Mouse (Mus musculus) limb, embryonic 11.5 days (tissue): ENCODE data around the gene Tubd1. TPM values are rescaled to one million over a fixed set of nuclear protein-coding genes. Genes with fewer than 3 reads are reported as not detected.

Experiments used
- ATAC-seq: fragments of 200-750 bp; cut with Nextera tagmentation; 2 replicates; pipeline ENCODE4 v1.8.0; 2017; ENCODE audit warnings: low read depth; ENCODE audit not compliant: insufficient number of reproducible peaks, low FRiP score, low TSS enrichment
- DNase-seq: peaks from one replicate; pipeline ENCODE4 v3.0.0-alpha.2; 2015; ENCODE audit warnings: low spot score
- H3K27ac ChIP-seq: fragments of 300-500 bp; sonication (generic); replicated peaks from 2 replicates; pipeline ENCODE4 v1.5.1; 2014; ENCODE audit warnings: low read depth, mild to moderate bottlenecking, low read length
- H3K27me3 ChIP-seq: fragments of 300-500 bp; sonication (generic); 2 replicates; pipeline ENCODE4 v1.6.1; 2014; ENCODE audit warnings: mild to moderate bottlenecking, low read length, mixed read lengths; ENCODE audit not compliant: control insufficient read depth, insufficient read depth
- H3K36me3 ChIP-seq: fragments of 300-500 bp; sonication (generic); 2 replicates; pipeline ENCODE4 v1.6.1; 2014; ENCODE audit warnings: mild to moderate bottlenecking, low read length, moderate library complexity, mixed read lengths; ENCODE audit not compliant: control insufficient read depth, insufficient read depth
- H3K4me1 ChIP-seq: fragments of 300-500 bp; sonication (generic); 2 replicates; pipeline ENCODE4 v1.6.1; 2014; ENCODE audit warnings: low read length, mixed read lengths; ENCODE audit not compliant: control insufficient read depth, insufficient read depth
- H3K4me2 ChIP-seq: fragments of 300-500 bp; sonication (generic); 2 replicates; pipeline ENCODE4 v1.6.1; 2014; ENCODE audit warnings: low read depth, mild to moderate bottlenecking, moderate library complexity; ENCODE audit not compliant: severe bottlenecking
- H3K4me3 ChIP-seq: fragments of 300-500 bp; sonication (generic); 2 replicates; pipeline ENCODE4 v1.5.1; 2014; ENCODE audit warnings: low read depth, low read length
- H3K9ac ChIP-seq: fragments of 300-500 bp; sonication (generic); 2 replicates; pipeline ENCODE4 v1.6.1; 2014; ENCODE audit warnings: mild to moderate bottlenecking, low read length
- H3K9me3 ChIP-seq: fragments of 300-500 bp; sonication (generic); 2 replicates; pipeline ENCODE4 v1.6.1; 2016; ENCODE audit warnings: low read length; ENCODE audit not compliant: control insufficient read depth
- WGBS: fragments of 180-500 bp; shearing (Covaris S2); extraction: QIAGEN DNeasy Blood & Tissue Kit; methylation state at CpG from one replicate; pipeline ENCODE4 v1.1.7; 2014; 5-methylcytosine and 5-hydroxymethylcytosine counted together
- polyA plus RNA-seq: library from polyadenylated mRNA; unstranded; fragments of >200 nt; fragmentation: Nextera tagmentation; extraction: Ambion mirVana; gene quantifications from 2 replicates; pipeline ENCODE4 v1.2.1, GENCODE M21; 2014

Gene Tubd1
- polyA plus RNA-seq, 1 experiment from 2014 or later: 10.7 TPM

GRCm38 (mm10) chr11:86604289-86604688, 59.5 kb downstream of the Tubd1 start:
- Histone ChIP-seq H3K4me2 (no peak overlapping the region), H3K4me3 (no peak overlapping the region), H3K4me1 (no peaks in the 10 kb centered on the region), H3K9me3 (no peaks in the 10 kb centered on the region), H3K27me3 (no peaks in the 10 kb centered on the region), H3K27ac (no peak overlapping the region), H3K36me3 (peaks cover 3% of the 10 kb centered on the region; the same call in 1 of the 2 replicates), H3K9ac (no peak overlapping the region)
- ATAC-seq (no peak), DNase-seq (no peak)
- 92% methylated on average over 3 of the region's 3 CpGs for WGBS

- Histone ChIP-seq H3K4me2 (no peak overlapping the region), H3K27ac (no peak overlapping the region), H3K27me3 (no peaks in the 10 kb centered on the region), H3K4me1 (no peaks in the 10 kb centered on the region), H3K9ac (no peak overlapping the region), H3K4me3 (no peak overlapping the region), H3K36me3 (peaks cover 3% of the 10 kb centered on the region; the same call in 1 of the 2 replicates), H3K9me3 (no peaks in the 10 kb centered on the region)
- no peak for DNase-seq
- 94% methylated on average over 5 of the region's 5 CpGs for WGBS
- no peak for ATAC-seq
Observed at GRCm38 (mm10) chr11:86604732-86605520, 60.1 kb downstream of the Tubd1 start.

GRCm38 (mm10) chr11:86606621-86607339, 62.0 kb downstream of the Tubd1 start:
- Histone ChIP-seq H3K9ac (no peak overlapping the region), H3K27me3 (no peaks in the 10 kb centered on the region), H3K4me1 (no peaks in the 10 kb centered on the region), H3K4me2 (no peak overlapping the region), H3K27ac (no peak overlapping the region), H3K9me3 (no peaks in the 10 kb centered on the region), H3K36me3 (peaks cover 3% of the 10 kb centered on the region; the same call in 1 of the 2 replicates), H3K4me3 (no peak overlapping the region)
- ATAC-seq: no peak
- 89% methylated on average over 2 of the region's 2 CpGs for WGBS
- DNase-seq: no peak

- H3K4me3 ChIP-seq: no peak overlapping the region
- H3K4me1 ChIP-seq: no peaks in the 10 kb centered on the region
- no peaks in the 10 kb centered on the region for H3K9me3 ChIP-seq
- no peaks in the 10 kb centered on the region for H3K27me3 ChIP-seq
- 91% methylated on average over 2 of the region's 2 CpGs for WGBS
- H3K4me2 ChIP-seq: no peak overlapping the region
- H3K36me3 ChIP-seq: peaks cover 3% of the 10 kb centered on the region; the same call in 1 of the 2 replicates
- no peak overlapping the region for H3K9ac ChIP-seq
- DNase-seq (no peak), ATAC-seq (no peak)
- no peak overlapping the region for H3K27ac ChIP-seq
Observed at GRCm38 (mm10) chr11:86607808-86608350, 63.1 kb downstream of the Tubd1 start.

GRCm38 (mm10) chr11:86610239-86610638, 65.4 kb downstream of the Tubd1 start:
- Histone ChIP-seq H3K9ac (no peak overlapping the region), H3K4me3 (no peak overlapping the region), H3K27me3 (no peaks in the 10 kb centered on the region), H3K4me2 (no peak overlapping the region), H3K36me3 (peaks cover 3% of the 10 kb centered on the region; the same call in 1 of the 2 replicates), H3K27ac (no peak overlapping the region), H3K4me1 (no peaks in the 10 kb centered on the region), H3K9me3 (no peaks in the 10 kb centered on the region)
- ATAC-seq: no peak
- WGBS: 92% methylated on average over 3 of the region's 3 CpGs
- no peak for DNase-seq

- no peak overlapping the region for H3K9ac ChIP-seq
- H3K36me3 ChIP-seq: 0 out of 2 replicates have a peak, but pooled peaks cover 3% of the 10 kb centered on the region
- H3K27me3 ChIP-seq: no peaks in the 10 kb centered on the region
- H3K4me3 ChIP-seq: no peak overlapping the region
- H3K4me2 ChIP-seq: no peak overlapping the region
- 97% methylated on average over 1 of the region's 1 CpGs for WGBS
- ATAC-seq (no peak), DNase-seq (no peak)
- H3K27ac ChIP-seq: no peak overlapping the region
- H3K9me3 ChIP-seq: no peaks in the 10 kb centered on the region
- no peaks in the 10 kb centered on the region for H3K4me1 ChIP-seq
Observed at GRCm38 (mm10) chr11:86611991-86612390, 67.2 kb downstream of the Tubd1 start.

- H3K36me3 ChIP-seq: 0 out of 2 replicates have a peak, but pooled peaks cover 3% of the 10 kb centered on the region
- H3K27ac ChIP-seq: no peak overlapping the region
- no peak overlapping the region for H3K9ac ChIP-seq
- ATAC-seq (no peak), DNase-seq (no peak)
- H3K4me3 ChIP-seq: no peak overlapping the region
- WGBS: 74% methylated on average over 2 of the region's 2 CpGs
- no peaks in the 10 kb centered on the region for H3K27me3 ChIP-seq
- no peaks in the 10 kb centered on the region for H3K9me3 ChIP-seq
- no peak overlapping the region for H3K4me2 ChIP-seq
- H3K4me1 ChIP-seq: no peaks in the 10 kb centered on the region
Observed at GRCm38 (mm10) chr11:86614056-86614530, 69.3 kb downstream of the Tubd1 start.

GRCm38 (mm10) chr11:86614607-86615006, 69.8 kb downstream of the Tubd1 start:
- WGBS: 94% methylated on average over 5 of the region's 5 CpGs
- no peaks in the 10 kb centered on the region for H3K9me3 ChIP-seq

More at GRCm38 (mm10) chr11:86614607-86615006, 69.8 kb downstream of the Tubd1 start:
- Histone ChIP-seq H3K27me3 (no peaks in the 10 kb centered on the region), H3K4me1 (no peaks in the 10 kb centered on the region), H3K9ac (no peak overlapping the region), H3K36me3 (0 out of 2 replicates have a peak, but pooled peaks cover 3% of the 10 kb centered on the region), H3K27ac (no peak overlapping the region), H3K4me3 (no peak overlapping the region), H3K4me2 (no peak overlapping the region)
- DNase-seq (no peak), ATAC-seq (no peak)
